In the genomic region with DNA sequence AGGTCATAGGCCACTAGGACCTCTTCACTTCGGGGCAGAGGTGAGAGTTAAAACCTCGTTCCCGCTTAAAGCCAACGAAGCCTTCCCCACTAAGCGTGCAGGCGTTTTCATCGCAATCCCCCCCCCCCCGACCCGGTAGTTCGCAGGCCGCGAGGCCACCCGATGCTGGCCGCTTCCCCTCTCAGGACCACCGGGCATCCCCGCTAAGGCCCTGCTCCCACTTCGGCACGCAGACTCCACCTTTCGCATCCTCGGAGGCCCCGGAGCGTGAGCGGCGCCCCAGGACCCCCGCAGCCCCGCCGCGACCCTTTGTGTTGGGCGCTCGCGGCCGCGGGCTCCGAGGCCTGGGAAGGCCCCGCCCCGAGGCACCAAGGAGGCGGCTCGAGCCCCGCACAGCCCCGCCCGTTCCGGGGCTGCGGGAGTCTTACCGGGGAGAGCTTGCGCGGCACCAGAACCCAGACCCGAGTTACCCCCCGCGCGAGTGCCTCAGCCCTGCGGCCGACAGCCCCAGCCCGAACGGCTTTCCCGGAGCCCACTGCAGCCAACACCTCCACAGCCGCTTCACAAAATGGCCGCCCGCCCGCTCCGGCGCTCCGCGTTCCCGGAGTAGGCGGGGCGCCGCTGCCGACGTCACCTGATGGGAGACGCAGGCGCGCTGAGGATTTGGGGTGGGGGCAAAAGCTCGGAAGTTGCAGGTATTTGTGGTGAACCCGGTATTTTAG, we compare ENCODE assay signal across 8 mouse cellular contexts. TPM values are rescaled to one million over a fixed set of nuclear protein-coding genes. Genes with fewer than 3 reads are reported as not detected.
A peak's percentile ranks its signal among the peaks of the same experiment; 100 is the strongest.
DNase-seq lines count a peak whose midpoint lies in the region; ATAC-seq and TF ChIP-seq lines count a peak whose summit lies in the region.

A gene (minus strand): TSS at position 608 of the 722 bp plus-strand sequence.
A gene (minus strand): TSS at position 621 of the 722 bp plus-strand sequence.

- H3K27me3 ChIP-seq in G1E (ENCODE audit: insufficient read depth, low read length): no peaks in the 10 kb centered on the region
- H3K27me3 ChIP-seq in forebrain, postnatal 0 days (ENCODE audit: insufficient read depth, low read length): no peaks in the 10 kb centered on the region
- no peaks in the 10 kb centered on the region for H3K27me3 ChIP-seq in lung, embryonic 15.5 days

- H3K4me1 ChIP-seq in G1E (ENCODE audit: insufficient read depth, low read depth, low read length): peaks cover 24% of the 10 kb centered on the region
- H3K4me1 ChIP-seq in forebrain, postnatal 0 days (ENCODE audit: insufficient read depth): peaks cover 8% of the 10 kb centered on the region
- H3K4me1 ChIP-seq in lung, embryonic 15.5 days: peaks cover 10% of the 10 kb centered on the region

- peak; percentile 79 for DNase-seq in G1E (ENCODE audit: low spot score)
- DNase-seq in cerebellum, adult 18-20 months: peak; percentile 90 to 95
- peak; percentile 96 for DNase-seq in forebrain, postnatal 0 days
- peak; percentile 94 for DNase-seq in heart, postnatal 4 days
- peak; percentile 76 to 87 for DNase-seq in layer of hippocampus, adult 8-10 months (ENCODE audit: low spot score in 2 of 2)
- DNase-seq in ovary, adult 18-20 months (ENCODE audit: low spot score): peak; percentile 80
- peak; percentile 95 for DNase-seq in thymus, postnatal 0 days (ENCODE audit: low spot score)

- H3K36me3 ChIP-seq in G1E (replicated peaks): peaks cover 9% of the 10 kb centered on the region
- no peaks in the 10 kb centered on the region for H3K36me3 ChIP-seq in forebrain, postnatal 0 days (ENCODE audit: insufficient read depth)
- H3K36me3 ChIP-seq in lung, embryonic 15.5 days: peaks cover 5% of the 10 kb centered on the region; the same call in 1 of the 2 replicates

- H3K4me3 ChIP-seq in G1E (ENCODE audit: low read depth, low read length): peak within 1 kb of the TSS; percentile 90
- peak within 1 kb of the TSS; percentile 99 for H3K4me3 ChIP-seq in forebrain, postnatal 0 days (ENCODE audit: low read depth, low read length)
- H3K4me3 ChIP-seq in lung, embryonic 15.5 days: peak within 1 kb of the TSS; percentile 82

- no peaks in the 10 kb centered on the region for H3K9me3 ChIP-seq in G1E (replicated peaks)
- H3K9me3 ChIP-seq in forebrain, postnatal 0 days (ENCODE audit: low read length): no peaks in the 10 kb centered on the region
- H3K9me3 ChIP-seq in lung, embryonic 15.5 days: no peaks in the 10 kb centered on the region

- 2% methylated on average over 74 of the region's 74 CpGs for WGBS in forebrain, postnatal 0 days
- WGBS in lung, embryonic 15.5 days: under 1% methylated on average over 68 of the region's 74 CpGs

- ATAC-seq in G1E (ENCODE audit: extremely low read depth, insufficient number of reproducible peaks, low FRiP score, poor library complexity, severe bottlenecking): peak; percentile 66
- peak; percentile 97 for ATAC-seq in forebrain, postnatal 0 days
- peak; percentile 92 for ATAC-seq in lung, embryonic 15.5 days (ENCODE audit: borderline replicate concordance, extremely low read depth, low FRiP score, low TSS enrichment)

- H3K9ac ChIP-seq in forebrain, postnatal 0 days: peak within 1 kb of the TSS; percentile 99
- H3K9ac ChIP-seq in lung, embryonic 15.5 days: peak within 1 kb of the TSS; percentile 92

- H3K4me2 ChIP-seq in forebrain, postnatal 0 days (ENCODE audit: low read depth): peak within 1 kb of the TSS; percentile 54
- peak within 1 kb of the TSS; percentile 63 for H3K4me2 ChIP-seq in lung, embryonic 15.5 days

- H3K27ac ChIP-seq in forebrain, postnatal 0 days (ENCODE audit: low read depth, low read length): peak within 1 kb of the TSS; percentile 93
- peak within 1 kb of the TSS; percentile 92 for H3K27ac ChIP-seq in lung, embryonic 15.5 days

- no peak for TF ChIP-seq CTCF in G1E (IDR thresholded peaks at IDR 0.05; ENCODE audit: low read depth, low read length)
- TF ChIP-seq CTCF in forebrain, postnatal 0 days (IDR thresholded peaks at IDR 0.05; ENCODE audit: low read depth): no peak

RNA-seq across cellular contexts. Expression of the first gene that starts in this region (rescaled TPM):
- total RNA-seq in G1E (2014; fragmentation: Nextera tagmentation) (43.2 and 63.3 TPM in 2 replicates), G1E (2017) (40.1 and 42.0 TPM in 2 replicates)
- 55.9 and 73.7 TPM in 2 replicates for polyA plus RNA-seq in G1E (2012)
- 29.5 and 30.4 TPM in 2 replicates for total RNA-seq in forebrain, postnatal 0 days (2014; rRNA removed)
- 5.1 and 13.2 TPM in 2 replicates for polyA plus RNA-seq in forebrain, postnatal 0 days (2015; fragmentation: Nextera tagmentation; extraction: Ambion mirVana)
- 10 to 100 TPM; 16.4 to 19.3 TPM for total RNA-seq in heart, postnatal 4 days (2021)
- 10 to 100 TPM; 31.2 to 34.6 (median 33.0) TPM for total RNA-seq in layer of hippocampus, adult 8-10 months (2022)
- polyA plus RNA-seq in lung, embryonic 15.5 days (2015; fragmentation: Nextera tagmentation; extraction: Ambion mirVana): 75.2 and 76.2 TPM in 2 replicates
- polyA plus RNA-seq in thymus, postnatal 0 days (2015; fragmentation: Nextera tagmentation; extraction: Ambion mirVana): 65.0 and 76.9 TPM in 2 replicates

RNA-seq across cellular contexts. Expression of the second gene that starts in this region (rescaled TPM):
- total RNA-seq in G1E (2014; fragmentation: Nextera tagmentation) (50.5 and 67.5 TPM in 2 replicates), G1E (2017) (25.4 and 39.7 TPM in 2 replicates)
- polyA plus RNA-seq in G1E (2012): 5.6 TPM in 2 replicates
- 28.6 and 31.6 TPM in 2 replicates for total RNA-seq in forebrain, postnatal 0 days (2014; rRNA removed)
- polyA plus RNA-seq in forebrain, postnatal 0 days (2015; fragmentation: Nextera tagmentation; extraction: Ambion mirVana): 17.7 and 19.4 TPM in 2 replicates
- total RNA-seq in heart, postnatal 4 days (2021): 10 to 100 TPM; 40.2 to 43.6 TPM
- 10 to 100 TPM; 25.4 to 37.4 (median 33.1) TPM for total RNA-seq in layer of hippocampus, adult 8-10 months (2022)
- polyA plus RNA-seq in lung, embryonic 15.5 days (2015; fragmentation: Nextera tagmentation; extraction: Ambion mirVana): 25.5 and 27.2 TPM in 2 replicates
- polyA plus RNA-seq in thymus, postnatal 0 days (2015; fragmentation: Nextera tagmentation; extraction: Ambion mirVana): 22.0 and 22.8 TPM in 2 replicates

Comparison
In these comparisons a context has a peak if more than half of its experiments do, and no peak if none do; other contexts are left out.
1. Peak in every context shown above with its lines: DNase-seq, ATAC-seq, H3K4me3 ChIP-seq and H3K27ac ChIP-seq.